Mouse (Mus musculus): Measurements from ENCODE around the gene Mn1. TPM values are rescaled to one million over a fixed set of nuclear protein-coding genes. Genes with fewer than 3 reads are reported as not detected.

The Mn1 gene
- polyA plus RNA-seq, 1 experiment from 2014 or later, result 6.4 TPM

- 69% methylated on average over 5 of the region's 5 CpGs for WGBS
- H3K36me3 ChIP-seq, result peaks cover 21% of the 10 kb centered on the region
- H3K27ac ChIP-seq, result no peak overlapping the region
- H3K4me3 ChIP-seq, result no peak overlapping the region
- DNase-seq (ENCODE audit: low spot score), result no peak
- peaks cover 45% of the 10 kb centered on the region for H3K4me1 ChIP-seq
- peaks cover 21% of the 10 kb centered on the region for H3K27me3 ChIP-seq (ENCODE audit: insufficient read depth, poor library complexity, severe bottlenecking)
- H3K9me3 ChIP-seq, result no peaks in the 10 kb centered on the region
These were observed 9.1 kb downstream of the Mn1 start for GRCm38 (mm10) chr5:111426249-111426648.

- no peak overlapping the region for H3K4me3 ChIP-seq
- peaks cover 5% of the 10 kb centered on the region; the same call in 1 of the 2 replicates for H3K27me3 ChIP-seq (ENCODE audit: insufficient read depth, poor library complexity, severe bottlenecking)
- peaks cover 42% of the 10 kb centered on the region for H3K4me1 ChIP-seq
- no peak overlapping the region for H3K27ac ChIP-seq
- H3K36me3 ChIP-seq, result 0 out of 2 replicates have a peak, but pooled peaks cover 9% of the 10 kb centered on the region
- DNase-seq (ENCODE audit: low spot score), result no peak
- H3K9me3 ChIP-seq, result no peaks in the 10 kb centered on the region
- 81% methylated on average over 6 of the region's 6 CpGs for WGBS
These were observed 11.7 kb downstream of the Mn1 start for GRCm38 (mm10) chr5:111428882-111429281.

DNA sequence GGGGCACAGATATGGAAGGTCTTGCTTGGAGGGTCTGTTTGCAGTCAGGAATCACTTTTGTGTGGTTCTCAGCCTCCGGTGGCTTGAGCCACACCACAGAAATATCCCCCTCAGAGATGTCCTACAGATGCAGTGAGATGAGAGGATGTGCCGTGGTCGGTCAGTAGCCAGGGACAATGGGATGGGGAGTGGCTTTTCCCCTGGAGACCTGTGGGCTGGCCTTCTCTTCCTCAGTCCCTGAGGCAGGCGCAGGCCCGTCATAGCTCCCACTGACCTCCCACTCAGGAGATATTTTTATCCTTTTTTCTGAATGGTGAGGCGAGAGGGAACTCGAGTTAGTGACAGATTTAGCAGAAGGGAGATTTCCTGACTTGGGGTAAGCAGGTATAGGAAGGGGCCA, 12.6 kb downstream of the Mn1 start:
- no peak overlapping the region for H3K4me3 ChIP-seq
- peak overlapping the region; percentile 31; the same call in 1 of the 2 replicates for H3K27ac ChIP-seq
- H3K36me3 ChIP-seq, result 0 out of 2 replicates have a peak, but pooled peaks cover 9% of the 10 kb centered on the region
- WGBS, result 22% methylated on average over 7 of the region's 7 CpGs
- H3K4me1 ChIP-seq, result peaks cover 50% of the 10 kb centered on the region
- H3K9me3 ChIP-seq, result no peaks in the 10 kb centered on the region
- H3K27me3 ChIP-seq (ENCODE audit: insufficient read depth, poor library complexity, severe bottlenecking), result peaks cover 3% of the 10 kb centered on the region; the same call in 1 of the 2 replicates
- DNase-seq (ENCODE audit: low spot score), result no peak

DNA sequence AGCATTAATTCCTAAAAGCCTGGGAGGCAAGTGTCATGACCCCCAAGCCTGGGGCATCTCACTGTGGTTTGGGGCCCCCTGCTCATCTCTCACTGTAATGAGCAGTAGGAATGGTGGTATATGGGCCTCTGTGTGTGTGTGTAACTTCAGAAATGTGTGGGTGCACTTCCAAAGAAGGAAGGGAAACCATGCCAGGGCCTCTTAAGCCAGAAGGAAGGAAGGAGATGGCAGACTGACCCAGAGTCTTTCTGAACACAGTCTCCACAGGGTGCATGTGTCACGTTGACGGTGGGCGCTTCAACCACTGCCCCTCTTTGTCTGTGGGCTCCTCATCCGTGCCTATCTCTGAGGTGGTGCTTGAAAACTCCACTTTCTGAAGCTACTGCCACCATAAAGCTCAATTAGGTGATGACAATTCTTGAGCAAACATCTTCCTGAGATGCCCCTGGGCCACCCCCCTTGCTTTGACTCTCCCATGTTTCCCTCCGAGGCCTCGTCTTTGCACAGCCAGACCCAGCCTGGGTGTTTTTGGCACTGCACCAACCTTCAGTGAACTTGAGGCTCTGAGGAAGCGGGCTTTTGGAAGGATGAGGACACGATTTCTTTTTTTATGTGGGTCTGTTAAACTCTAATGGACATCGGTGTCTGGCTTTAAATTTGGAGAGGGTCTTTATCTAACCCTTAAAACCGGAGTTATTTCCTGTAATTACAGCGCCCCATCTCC, 14.0 kb downstream of the Mn1 start:
- no peaks in the 10 kb centered on the region for H3K9me3 ChIP-seq
- no peak overlapping the region for H3K27ac ChIP-seq
- DNase-seq (ENCODE audit: low spot score), result no peak
- H3K4me3 ChIP-seq, result no peak overlapping the region
- WGBS, result 74% methylated on average over 11 of the region's 11 CpGs
- peaks cover 3% of the 10 kb centered on the region; the same call in 1 of the 2 replicates for H3K27me3 ChIP-seq (ENCODE audit: insufficient read depth, poor library complexity, severe bottlenecking)
- H3K36me3 ChIP-seq, result 0 out of 2 replicates have a peak, but pooled peaks cover under 1% of the 10 kb centered on the region
- peaks cover 60% of the 10 kb centered on the region for H3K4me1 ChIP-seq

- 61% methylated on average over 5 of the region's 5 CpGs for whole genome bisulfite sequencing
- H3K9me3 ChIP-seq, result no peaks in the 10 kb centered on the region
- H3K27ac ChIP-seq, result 0 out of 2 replicates have a peak overlapping the region, but pooled peaks have one; percentile 14
- H3K4me1 ChIP-seq, result peaks cover 67% of the 10 kb centered on the region
- no peaks in the 10 kb centered on the region for H3K36me3 ChIP-seq
- peaks cover 3% of the 10 kb centered on the region; the same call in 1 of the 2 replicates for H3K27me3 ChIP-seq (ENCODE audit: insufficient read depth, poor library complexity, severe bottlenecking)
- no peak for DNase-seq (ENCODE audit: low spot score)
- H3K4me3 ChIP-seq, result no peak overlapping the region
These were observed 15.7 kb downstream of the Mn1 start for GRCm38 (mm10) chr5:111432842-111433241.

- DNase-seq (ENCODE audit: low spot score), result peak; percentile 86
- peaks cover 65% of the 10 kb centered on the region for H3K4me1 ChIP-seq
- peak overlapping the region; percentile 60 for H3K27ac ChIP-seq
- 19% methylated on average over 16 of the region's 16 CpGs for WGBS
- peak overlapping the region; percentile 13; the same call in 1 of the 2 replicates for H3K4me3 ChIP-seq
- no peaks in the 10 kb centered on the region for H3K9me3 ChIP-seq
- no peaks in the 10 kb centered on the region for H3K27me3 ChIP-seq (ENCODE audit: insufficient read depth, poor library complexity, severe bottlenecking)
- no peaks in the 10 kb centered on the region for H3K36me3 ChIP-seq
These were observed 17.2 kb downstream of the Mn1 start for GRCm38 (mm10) chr5:111434342-111434842.

GRCm38 (mm10) chr5:111436260-111436659, 19.1 kb downstream of the Mn1 start:
- no peaks in the 10 kb centered on the region for H3K27me3 ChIP-seq (ENCODE audit: insufficient read depth, poor library complexity, severe bottlenecking)
- DNase-seq (ENCODE audit: low spot score), result no peak
- no peak overlapping the region; the same call in 1 of the 2 replicates for H3K27ac ChIP-seq
- H3K4me3 ChIP-seq, result no peak overlapping the region
- H3K4me1 ChIP-seq, result peaks cover 52% of the 10 kb centered on the region
- 62% methylated on average over 7 of the region's 7 CpGs for WGBS
- H3K9me3 ChIP-seq, result no peaks in the 10 kb centered on the region
- 0 out of 2 replicates have a peak, but pooled peaks cover 2% of the 10 kb centered on the region for H3K36me3 ChIP-seq

- 48% methylated on average over 7 of the region's 7 CpGs for WGBS
- Histone ChIP-seq H3K9me3 (no peaks in the 10 kb centered on the region), H3K4me3 (no peak overlapping the region), H3K4me1 (peaks cover 58% of the 10 kb centered on the region), H3K27me3 (ENCODE audit: insufficient read depth, poor library complexity, severe bottlenecking) (no peaks in the 10 kb centered on the region), H3K36me3 (0 out of 2 replicates have a peak, but pooled peaks cover 4% of the 10 kb centered on the region), H3K27ac (no peak overlapping the region)
- no peak for DNase-seq (ENCODE audit: low spot score)
These were observed 20.0 kb downstream of the Mn1 start for GRCm38 (mm10) chr5:111437205-111437604.

GRCm38 (mm10) chr5:111438336-111438735, 21.2 kb downstream of the Mn1 start:
- Histone ChIP-seq H3K4me3 (no peak overlapping the region), H3K27ac (no peak overlapping the region), H3K9me3 (no peaks in the 10 kb centered on the region), H3K27me3 (ENCODE audit: insufficient read depth, poor library complexity, severe bottlenecking) (no peaks in the 10 kb centered on the region), H3K36me3 (0 out of 2 replicates have a peak, but pooled peaks cover 4% of the 10 kb centered on the region), H3K4me1 (peaks cover 58% of the 10 kb centered on the region)
- no peak for DNase-seq (ENCODE audit: low spot score)
- 85% methylated on average over 3 of the region's 3 CpGs for WGBS

GRCm38 (mm10) chr5:111438821-111439220, 21.7 kb downstream of the Mn1 start:
- 92% methylated on average over 8 of the region's 8 CpGs for WGBS
- Histone ChIP-seq H3K9me3 (no peaks in the 10 kb centered on the region), H3K4me1 (peaks cover 55% of the 10 kb centered on the region), H3K27me3 (ENCODE audit: insufficient read depth, poor library complexity, severe bottlenecking) (no peaks in the 10 kb centered on the region), H3K27ac (no peak overlapping the region), H3K4me3 (no peak overlapping the region), H3K36me3 (0 out of 2 replicates have a peak, but pooled peaks cover 4% of the 10 kb centered on the region)
- DNase-seq (ENCODE audit: low spot score), result no peak

- no peak overlapping the region for H3K4me3 ChIP-seq
- DNase-seq (ENCODE audit: low spot score), result no peak
- no peaks in the 10 kb centered on the region for H3K27me3 ChIP-seq (ENCODE audit: insufficient read depth, poor library complexity, severe bottlenecking)
- no peak overlapping the region for H3K27ac ChIP-seq
- no peaks in the 10 kb centered on the region for H3K9me3 ChIP-seq
- peaks cover 8% of the 10 kb centered on the region; the same call in 1 of the 2 replicates for H3K36me3 ChIP-seq
- H3K4me1 ChIP-seq, result peaks cover 42% of the 10 kb centered on the region
- 86% methylated on average over 4 of the region's 4 CpGs for WGBS
These were observed 23.1 kb downstream of the Mn1 start for GRCm38 (mm10) chr5:111440264-111440663.

GRCm38 (mm10) chr5:111442151-111442871, 25.1 kb downstream of the Mn1 start:
- DNase-seq (ENCODE audit: low spot score), result no peak
- H3K36me3 ChIP-seq, result peaks cover 8% of the 10 kb centered on the region
- H3K27ac ChIP-seq, result 0 out of 2 replicates have a peak overlapping the region, but pooled peaks have one; percentile 9
- no peaks in the 10 kb centered on the region for H3K9me3 ChIP-seq
- 74% methylated on average over 11 of the region's 11 CpGs for WGBS
- no peaks in the 10 kb centered on the region for H3K27me3 ChIP-seq (ENCODE audit: insufficient read depth, poor library complexity, severe bottlenecking)
- H3K4me1 ChIP-seq, result peaks cover 31% of the 10 kb centered on the region
- no peak overlapping the region for H3K4me3 ChIP-seq

GRCm38 (mm10) chr5:111443636-111444035, 26.5 kb downstream of the Mn1 start:
- Histone ChIP-seq H3K27ac (no peak overlapping the region), H3K4me1 (peaks cover 29% of the 10 kb centered on the region), H3K27me3 (ENCODE audit: insufficient read depth, poor library complexity, severe bottlenecking) (no peaks in the 10 kb centered on the region), H3K36me3 (peaks cover 8% of the 10 kb centered on the region), H3K9me3 (no peaks in the 10 kb centered on the region), H3K4me3 (no peak overlapping the region)
- 88% methylated on average over 3 of the region's 3 CpGs for WGBS
- DNase-seq (ENCODE audit: low spot score), result no peak

Data from heart, embryonic 10.5 days (tissue).